Mouse (Mus musculus) lung, adult 2 months (tissue): ENCODE results near the gene Ptpn14. TPM values are rescaled to one million over a fixed set of nuclear protein-coding genes. Genes with fewer than 3 reads are reported as not detected.

Source experiments
- DNase-seq: peaks from one replicate; pipeline ENCODE4 v3.0.0; 2022
- H3K4me1 ChIP-seq: fragments of 200-500 bp; 2 replicates; pipeline ENCODE4 v1.6.1; 2011; ENCODE audit warnings: low read length; ENCODE audit not compliant: control insufficient read depth, insufficient read depth
- H3K4me3 ChIP-seq: fragments of 200-500 bp; replicated peaks from 2 replicates; pipeline ENCODE3; 2011; ENCODE audit warnings: low read depth, mild to moderate bottlenecking, control low read depth, low read length; ENCODE audit errors: extremely low read depth
- CTCF ChIP-seq: fragments of 200-500 bp; IDR thresholded peaks from 2 replicates; pipeline ENCODE4 v1.5.1; 2011; ENCODE audit warnings: mild to moderate bottlenecking, low read length, control low read depth; ENCODE audit not compliant: insufficient read depth
- POLR2A ChIP-seq: fragments of 200-500 bp; IDR thresholded peaks from 2 replicates; pipeline ENCODE4 v1.6.1; 2011; ENCODE audit warnings: low read depth, mild to moderate bottlenecking, control low read depth, low read length, borderline replicate concordance; ENCODE audit errors: extremely low read depth
- WGBS: fragments of 180-500 bp; shearing (Covaris S2); methylation state at CpG from one replicate; pipeline ENCODE4 v1.1.7; 2018; 5-methylcytosine and 5-hydroxymethylcytosine counted together
- polyA plus RNA-seq: library from polyadenylated mRNA; depleted of rRNA; stranded (reverse); fragments of >200 nt; gene quantifications from 2 replicates; pipeline ENCODE4 v1.2.3, GENCODE M21; 2012; rRNA removed

Ptpn14 gene
- polyA plus RNA-seq, 1 experiment = 19.7 TPM

GRCm38 (mm10) chr1:189923157-189923556, 195.1 kb downstream of the Ptpn14 start:
- DNase-seq = no peak
- WGBS = 95% methylated on average over 4 of the region's 4 CpGs
- Histone ChIP-seq H3K4me3 (no peak overlapping the region), H3K4me1 (peaks cover 10% of the 10 kb centered on the region)
- no peak for TF ChIP-seq CTCF
- no peak for TF ChIP-seq POLR2A

DNA sequence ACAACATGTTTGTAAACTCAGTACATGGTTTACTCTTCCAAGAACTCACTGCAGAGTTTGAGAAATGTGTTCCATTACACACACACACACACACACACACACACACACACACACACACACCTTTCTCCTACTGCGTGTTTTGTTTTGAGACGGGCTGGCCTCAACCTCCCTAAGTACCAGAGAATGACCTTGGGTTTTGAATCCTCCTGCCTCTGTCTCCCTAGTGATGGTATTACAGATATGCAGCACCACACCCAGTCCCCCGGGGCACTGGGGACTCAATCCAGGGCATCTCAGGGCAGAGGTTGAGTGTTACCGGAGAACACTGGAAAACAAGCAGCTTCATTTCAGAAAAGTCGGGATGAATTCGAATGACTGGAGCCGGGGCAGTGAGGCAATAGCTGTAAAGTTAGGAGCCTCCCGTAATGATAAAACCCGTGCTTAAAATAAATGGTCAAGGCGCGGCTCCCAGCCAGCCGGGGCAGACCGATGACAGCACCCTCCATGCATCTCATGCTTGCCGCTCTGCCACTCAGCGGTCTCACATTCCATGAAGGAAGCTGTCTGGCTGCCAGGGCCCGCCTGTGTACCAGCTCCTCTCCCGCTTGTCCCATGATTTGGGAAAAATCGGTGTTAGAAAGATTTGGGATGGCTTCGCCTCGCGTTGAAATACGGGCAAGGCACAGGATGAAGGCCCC, 196.0 kb downstream of the Ptpn14 start:
- no peak for TF ChIP-seq CTCF
- no peak for TF ChIP-seq POLR2A
- H3K4me1 ChIP-seq = peaks cover 10% of the 10 kb centered on the region
- no peak for DNase-seq
- WGBS = 80% methylated on average over 22 of the region's 22 CpGs
- no peak overlapping the region for H3K4me3 ChIP-seq

DNA sequence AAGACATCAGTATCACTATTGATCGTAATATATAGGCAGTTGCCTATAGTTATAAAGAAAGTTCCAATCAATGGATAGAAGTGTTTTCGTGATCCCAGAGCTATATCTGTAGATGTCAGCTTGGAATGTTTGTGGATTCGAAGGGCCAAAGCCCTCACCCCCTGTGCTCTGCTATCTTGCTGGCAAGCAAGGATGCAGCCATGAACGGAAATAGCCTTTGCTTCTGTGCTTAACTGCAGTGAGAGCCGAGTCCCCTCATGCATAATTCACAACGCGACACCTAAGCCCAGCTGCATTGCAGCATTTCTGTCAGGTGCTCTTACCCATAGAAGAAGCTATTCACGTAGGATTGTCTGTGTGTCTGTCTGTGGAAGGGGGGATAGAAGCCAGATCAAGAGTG, 198.2 kb downstream of the Ptpn14 start:
- Histone ChIP-seq H3K4me3 (no peak overlapping the region), H3K4me1 (peaks cover 9% of the 10 kb centered on the region)
- TF ChIP-seq POLR2A (no peak), CTCF (no peak)
- WGBS = 72% methylated on average over 8 of the region's 8 CpGs
- no peak for DNase-seq

Other genes with a start within 250 kb of the Ptpn14 start
- gene Cenpf, start 40.2 kb upstream of the Ptpn14 start, polyA plus RNA-seq = 0.22 and 0.86 TPM in 2 replicates
- 21.5 and 23.4 TPM in 2 replicates for gene Smyd2, start 194.1 kb downstream of the Ptpn14 start, polyA plus RNA-seq